Mouse (Mus musculus): ENCODE data around the gene Kif18b. TPM values are rescaled to one million over a fixed set of nuclear protein-coding genes. Genes with fewer than 3 reads are reported as not detected.

The Kif18b gene
- total RNA-seq, 1 experiment from 2014 or later: 16.2 TPM

DNA sequence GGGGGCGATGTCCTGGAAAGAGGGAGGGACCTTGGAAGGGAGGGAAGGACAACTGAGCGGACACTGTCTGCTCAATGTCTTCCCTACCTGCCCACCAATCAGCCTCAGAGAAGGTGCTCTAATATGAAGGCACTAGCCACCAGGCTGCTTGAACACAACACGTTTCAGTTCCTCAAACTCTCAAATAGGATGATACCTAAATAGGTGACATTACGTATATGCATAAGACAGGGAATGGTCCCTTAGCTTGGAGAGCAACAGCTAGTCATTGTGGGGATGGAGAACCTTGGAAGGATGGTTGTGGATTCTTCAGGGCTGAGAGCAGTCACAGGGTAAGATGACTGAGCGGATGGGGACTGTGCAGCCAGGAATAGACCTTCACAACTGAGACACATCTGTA lies 37.5 kb downstream of the Kif18b start:
- ATAC-seq (replicated peaks; ENCODE audit: low read depth, poor library complexity, severe bottlenecking): no peak

DNA sequence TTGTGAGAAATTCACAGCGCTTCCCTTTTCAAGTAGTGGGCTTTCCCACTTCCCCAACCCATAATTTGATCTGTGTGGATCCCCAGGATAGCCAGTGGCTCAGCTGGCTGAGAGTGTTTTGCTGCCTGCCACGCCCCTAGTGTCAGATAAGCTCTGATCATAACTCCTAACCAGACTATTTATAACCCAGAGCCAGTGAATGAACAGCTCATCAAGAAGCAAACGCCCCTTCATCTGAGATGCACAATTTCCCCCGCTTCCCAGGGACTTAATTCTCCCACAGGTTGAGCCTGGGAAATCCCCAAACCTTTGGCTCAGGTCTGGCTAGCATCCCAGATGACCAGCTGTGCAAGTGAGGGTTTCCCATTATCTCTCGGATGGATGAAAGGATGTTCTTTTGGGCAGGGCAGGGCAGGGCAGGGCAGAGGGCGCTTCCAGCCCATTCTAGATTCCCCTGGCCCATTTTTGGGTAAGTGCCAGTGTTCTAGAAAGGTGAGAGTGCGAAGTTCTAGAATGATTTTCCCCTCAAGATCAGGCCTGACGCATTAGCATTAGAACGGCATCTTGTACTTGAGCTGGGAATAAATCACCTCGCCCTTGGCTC lies 40.2 kb downstream of the Kif18b start, which contains the start of gene Fam187a:
Gene Fam187a, plus strand, starts transcription at position 554 of the 604 bp plus-strand sequence.
- no peak for ATAC-seq (replicated peaks; ENCODE audit: low read depth, poor library complexity, severe bottlenecking)

DNA sequence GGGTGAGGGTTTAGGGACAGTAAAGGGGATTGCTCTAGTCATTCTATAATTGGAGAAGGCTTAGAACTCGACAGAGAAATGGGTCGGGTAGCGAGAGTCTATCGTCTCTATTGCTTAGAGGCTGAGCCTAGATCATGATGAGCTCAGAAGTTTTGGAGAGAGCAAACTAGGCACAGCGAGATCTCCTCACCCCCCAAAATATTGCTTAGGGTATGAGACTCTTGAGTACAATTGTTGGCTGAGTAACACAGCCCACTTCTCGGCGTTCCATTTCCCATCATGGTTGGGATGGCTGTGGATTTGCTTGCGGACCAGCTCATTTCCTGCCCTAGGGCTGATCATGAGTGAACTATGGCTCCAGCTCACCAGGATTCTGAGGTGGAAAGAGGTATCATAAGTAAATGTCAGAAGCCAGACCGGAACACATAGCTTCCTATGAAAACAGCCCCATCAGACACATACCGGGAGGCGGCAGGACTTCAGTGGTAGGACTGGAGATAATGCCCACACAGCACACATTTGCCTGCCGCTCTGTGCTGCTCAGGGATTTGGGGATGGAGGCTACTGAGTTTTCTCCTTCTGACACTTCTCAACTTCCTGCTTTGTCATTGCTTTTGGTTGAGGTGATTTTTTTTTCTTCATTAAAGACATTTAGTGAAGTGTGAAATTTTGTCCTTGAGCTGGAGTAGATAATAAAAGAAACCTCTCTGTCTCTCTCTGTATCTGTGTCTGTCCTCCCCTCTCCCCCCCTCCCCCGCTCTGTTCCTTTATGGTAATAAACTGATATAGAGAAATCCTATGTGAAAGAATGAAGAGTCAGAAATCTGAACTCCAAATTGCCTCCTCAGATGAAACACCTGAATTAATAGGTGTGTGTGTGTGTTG lies 43.4 kb downstream of the Kif18b start:
- no peak for ATAC-seq (replicated peaks; ENCODE audit: low read depth, poor library complexity, severe bottlenecking)

DNA sequence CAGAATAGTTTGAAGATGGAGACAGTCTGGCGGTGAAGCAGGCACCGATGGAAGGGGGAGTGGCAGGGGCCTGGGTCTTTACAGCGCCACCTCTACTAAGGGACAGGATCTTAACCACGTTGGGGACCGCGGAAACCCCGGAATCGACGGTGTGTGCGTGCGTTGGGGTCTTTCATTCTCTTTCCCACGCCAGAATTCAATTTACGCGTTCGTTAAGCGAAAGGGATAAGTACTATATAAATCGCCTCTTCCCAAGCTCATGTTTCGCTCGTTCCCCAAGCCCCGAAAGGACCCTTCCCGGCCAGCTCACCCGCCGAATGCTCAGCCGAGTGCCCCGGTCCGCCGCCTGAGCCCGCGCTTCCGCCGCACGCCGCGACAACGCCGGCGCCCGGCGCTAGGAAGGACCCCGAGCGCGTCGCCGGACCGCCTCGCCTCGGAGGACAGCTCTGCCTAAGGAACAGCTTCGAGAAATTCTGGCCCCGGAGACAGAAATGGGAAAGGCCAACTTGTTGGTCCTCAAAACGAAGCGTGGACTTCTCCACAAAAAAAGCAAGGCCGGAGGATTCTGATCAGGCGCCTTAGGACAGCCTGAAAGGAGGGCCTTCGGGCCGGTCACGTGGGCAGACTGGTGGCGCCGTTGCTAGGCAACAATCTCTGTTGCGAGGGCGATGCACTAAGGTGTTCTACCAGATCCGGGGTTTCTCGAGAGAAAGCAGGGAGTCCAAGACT lies 44.2 kb downstream of the Kif18b start, which contains the start of the genes Eftud2 and Ccdc103:
Gene Eftud2, minus strand, starts transcription at position 401 of the 729 bp plus-strand sequence.
Gene Ccdc103, plus strand, starts transcription at position 620 of the 729 bp plus-strand sequence.
- peak; percentile 87 for ATAC-seq (replicated peaks; ENCODE audit: low read depth, poor library complexity, severe bottlenecking)

DNA sequence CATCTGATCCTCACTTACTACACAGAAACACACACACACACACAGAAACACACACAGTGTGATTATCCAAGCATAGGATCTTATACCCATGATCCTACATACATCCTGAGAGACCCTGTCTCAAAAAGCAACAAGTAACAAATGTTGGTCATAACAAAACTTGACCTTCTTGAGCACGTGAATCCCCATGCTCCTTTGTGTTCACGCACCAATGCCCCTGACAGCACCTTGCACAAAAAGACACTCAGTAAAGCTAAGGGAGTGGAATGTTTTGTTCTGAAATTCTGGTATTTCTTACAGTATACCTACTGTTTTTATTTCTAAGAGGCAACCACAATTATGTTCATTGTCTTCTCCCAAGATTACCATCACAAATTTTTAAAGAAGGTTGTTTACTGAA lies 45.4 kb downstream of the Kif18b start:
- no peak for ATAC-seq (replicated peaks; ENCODE audit: low read depth, poor library complexity, severe bottlenecking)

DNA sequence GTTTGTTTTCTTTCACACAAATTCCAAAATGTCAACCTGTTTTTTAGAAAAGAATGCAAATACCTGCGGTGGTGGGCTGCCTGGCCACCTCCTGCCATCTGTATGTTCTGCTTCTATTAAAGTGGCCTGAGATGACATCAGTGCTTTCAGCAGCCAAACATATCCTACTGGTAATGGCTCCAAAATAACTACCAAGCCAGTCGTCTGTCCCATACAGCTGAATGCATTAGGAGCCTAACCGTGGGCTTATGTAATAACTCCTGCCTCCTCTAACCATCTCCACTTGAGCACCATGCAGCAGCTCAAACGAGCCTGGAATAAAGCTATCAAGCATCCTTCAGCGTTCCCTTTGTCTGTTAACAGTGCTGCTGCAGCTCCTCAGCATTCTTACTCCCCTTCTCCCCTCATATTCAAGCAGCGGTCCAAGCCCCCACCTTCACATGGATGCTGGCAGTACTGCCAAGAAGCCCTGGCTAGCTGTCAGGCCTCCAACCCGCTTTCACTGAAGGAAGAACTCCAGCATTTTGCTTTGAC lies 50.1 kb downstream of the Kif18b start:
- ATAC-seq (replicated peaks; ENCODE audit: low read depth, poor library complexity, severe bottlenecking): no peak

DNA sequence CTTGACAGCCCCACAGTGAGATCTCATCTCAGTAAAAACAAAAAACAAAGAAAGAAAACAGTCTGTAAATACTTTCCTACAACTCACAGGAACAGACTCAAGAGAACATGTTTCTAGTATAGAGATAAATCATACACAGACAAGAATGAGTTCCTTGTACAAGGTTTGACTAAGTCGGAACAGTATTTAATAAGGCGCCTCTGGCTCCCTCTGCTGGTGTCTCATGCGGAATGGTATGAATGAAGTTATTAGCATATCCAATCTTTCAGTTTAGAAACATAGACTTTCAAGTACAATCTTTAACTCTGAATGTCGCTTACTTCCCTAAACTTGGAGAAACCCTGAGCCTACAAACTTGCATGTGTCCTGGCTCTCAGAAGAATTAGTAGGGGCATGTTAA lies 60.7 kb downstream of the Kif18b start:
- ATAC-seq (replicated peaks; ENCODE audit: low read depth, poor library complexity, severe bottlenecking): peak; percentile 77; the same call in 1 of the 2 replicates

DNA sequence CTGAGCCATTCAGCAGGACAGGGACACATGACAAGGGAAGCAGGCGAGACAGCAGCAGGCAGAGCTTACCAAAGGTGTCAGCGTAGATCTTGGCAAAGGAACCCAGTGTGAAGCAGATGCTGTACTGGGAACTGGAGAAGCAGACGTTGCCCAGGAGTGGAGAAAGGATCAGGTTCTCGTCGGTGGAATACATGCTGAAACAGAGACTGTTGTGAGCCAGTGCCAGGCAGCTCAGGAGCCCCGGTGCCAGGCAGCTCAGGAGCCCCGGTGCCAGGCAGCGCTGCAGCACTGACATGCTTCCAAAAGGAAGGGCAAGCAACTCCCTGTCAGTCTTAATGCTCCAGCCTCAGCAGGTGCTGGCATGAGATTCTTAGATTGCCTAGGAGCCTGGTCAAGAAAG lies 65.0 kb downstream of the Kif18b start:
- no peak for ATAC-seq (replicated peaks; ENCODE audit: low read depth, poor library complexity, severe bottlenecking)

DNA sequence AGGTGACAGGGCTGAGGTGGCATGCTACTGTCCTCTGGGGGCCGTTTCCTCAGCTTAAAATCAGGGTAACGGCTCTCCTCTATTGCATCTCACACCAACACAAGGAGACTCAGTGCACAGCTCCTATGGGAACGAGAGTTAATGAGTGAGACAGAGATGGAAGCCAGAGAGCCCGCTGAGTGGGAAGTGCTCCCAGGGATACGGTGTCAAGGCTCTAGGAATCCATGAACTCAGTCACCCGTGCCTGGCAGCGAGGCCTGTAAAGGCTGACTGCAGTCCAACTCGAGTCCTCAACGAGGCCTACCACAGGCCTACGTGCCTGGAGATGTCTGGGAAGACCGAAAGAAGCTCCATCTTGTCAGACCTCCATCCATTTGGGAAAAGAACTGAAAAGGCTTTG lies 66.0 kb downstream of the Kif18b start:
- ATAC-seq (replicated peaks; ENCODE audit: low read depth, poor library complexity, severe bottlenecking): no peak

DNA sequence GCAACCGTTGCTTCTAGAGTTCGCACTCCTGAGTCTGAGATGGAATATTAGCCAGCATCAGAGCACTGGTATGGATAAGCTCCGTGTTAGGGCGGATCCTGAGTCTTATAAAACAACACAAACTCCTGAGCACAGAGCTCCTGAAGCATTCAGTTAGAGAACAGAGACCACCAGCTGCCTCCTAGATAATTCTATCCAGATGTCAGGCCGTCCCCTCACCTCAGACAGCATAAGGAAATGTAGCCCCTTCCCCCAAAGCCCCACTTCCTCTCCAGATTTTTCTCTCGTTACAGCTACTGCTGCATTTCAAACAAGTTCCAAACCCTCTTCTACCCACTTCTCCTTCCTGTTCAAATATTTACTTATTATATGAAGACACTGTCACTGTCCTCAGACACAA lies 69.0 kb downstream of the Kif18b start:
- ATAC-seq (replicated peaks; ENCODE audit: low read depth, poor library complexity, severe bottlenecking): no peak

Other genes starting within 250 kb of the Kif18b start
- 41.4 and 43.8 TPM in 2 replicates for gene Ccdc43, start 227.3 kb downstream of the Kif18b start, total RNA-seq (2017)
- gene Adam11, start 163.7 kb downstream of the Kif18b start, total RNA-seq (2017): 0.46 and 1.1 TPM in 2 replicates
- not detected in 2 replicates for gene Gjc1, start 105.4 kb downstream of the Kif18b start, total RNA-seq (2017)
- not detected in 2 replicates for gene Higd1b, start 89.3 kb downstream of the Kif18b start, total RNA-seq (2017)
- gene Eftud2, start 44.1 kb downstream of the Kif18b start, total RNA-seq (2017): 143 and 191 TPM in 2 replicates
- not detected in 2 replicates for gene Ccdc103, start 43.9 kb downstream of the Kif18b start, total RNA-seq (2017)
- not detected in 2 replicates for gene Fam187a, start 40.0 kb downstream of the Kif18b start, total RNA-seq (2017)
- gene Gfap, start 24.2 kb downstream of the Kif18b start, total RNA-seq (2017): 0.37 TPM in 1 of 2 replicates, not detected in the other
- not detected in 2 replicates for gene C1ql1, start 21.6 kb upstream of the Kif18b start, total RNA-seq (2017)
- 32.2 and 37.7 TPM in 2 replicates for gene Nmt1, start 103.1 kb upstream of the Kif18b start, total RNA-seq (2017)
- 13.2 and 18.7 TPM in 2 replicates for gene Dcakd, start 103.2 kb upstream of the Kif18b start, total RNA-seq (2017)
- 0.27 and 3.6 TPM in 2 replicates for gene Plcd3, start 176.5 kb upstream of the Kif18b start, total RNA-seq (2017)
- 9.2 and 9.3 TPM in 2 replicates for gene Acbd4, start 176.6 kb upstream of the Kif18b start, total RNA-seq (2017)
- gene Hexim1, start 191.1 kb upstream of the Kif18b start, total RNA-seq (2017): 26.6 and 28.0 TPM in 2 replicates
- 2.1 and 2.6 TPM in 2 replicates for gene Hexim2, start 207.3 kb upstream of the Kif18b start, total RNA-seq (2017)
- gene Fmnl1, start 246.0 kb upstream of the Kif18b start, total RNA-seq (2017): 28.4 and 81.9 TPM in 2 replicates